Mouse (Mus musculus) hindbrain, embryonic 13.5 days (tissue): ENCODE measurements around the gene Ms4a4d. TPM values are rescaled to one million over a fixed set of nuclear protein-coding genes. Genes with fewer than 3 reads are reported as not detected.
"Not testable (repeated sequence)": the region's sequence is repeated elsewhere in the genome, so short reads cannot be mapped to it uniquely, and the experiment has no call there.

Experiments used
- ATAC-seq: fragments of 200-750 bp; cut with Nextera tagmentation; 2 replicates; pipeline ENCODE4 v1.8.0; 2017; ENCODE audit warnings: moderate TSS enrichment; ENCODE audit not compliant: low FRiP score
- H3K27ac ChIP-seq: fragments of 300-500 bp; sonication (generic); 2 replicates; pipeline ENCODE4 v1.5.1; 2015; ENCODE audit warnings: inconsistent platforms, mild to moderate bottlenecking, moderate library complexity
- H3K27me3 ChIP-seq: fragments of 300-500 bp; sonication (generic); 2 replicates; pipeline ENCODE4 v1.6.1; 2015; ENCODE audit warnings: mild to moderate bottlenecking, inconsistent platforms
- H3K36me3 ChIP-seq: fragments of 300-500 bp; sonication (generic); 2 replicates; pipeline ENCODE4 v1.6.1; 2015; ENCODE audit warnings: mild to moderate bottlenecking, inconsistent platforms
- H3K4me1 ChIP-seq: fragments of 300-500 bp; sonication (generic); replicated peaks from 2 replicates; pipeline ENCODE4 v1.6.1; 2015; ENCODE audit warnings: inconsistent platforms
- H3K4me2 ChIP-seq: fragments of 300-500 bp; sonication (generic); 2 replicates; pipeline ENCODE4 v1.6.1; 2015; ENCODE audit warnings: inconsistent platforms, mild to moderate bottlenecking, moderate library complexity
- H3K4me3 ChIP-seq: fragments of 300-500 bp; sonication (generic); 2 replicates; pipeline ENCODE4 v1.5.1; 2015; ENCODE audit warnings: mild to moderate bottlenecking, inconsistent platforms
- H3K9ac ChIP-seq: fragments of 300-500 bp; sonication (generic); 2 replicates; pipeline ENCODE4 v1.6.1; 2015; ENCODE audit warnings: mild to moderate bottlenecking, inconsistent platforms
- H3K9me3 ChIP-seq: fragments of 300-500 bp; sonication (generic); 2 replicates; pipeline ENCODE4 v1.6.1; 2016; ENCODE audit warnings: inconsistent platforms
- WGBS: fragments of 180-500 bp; shearing (Covaris S2); methylation state at CpG from one replicate; pipeline ENCODE4 v1.1.7; 2015; 5-methylcytosine and 5-hydroxymethylcytosine counted together
- polyA plus RNA-seq: library from polyadenylated mRNA; unstranded; fragments of >200 nt; fragmentation: Nextera tagmentation; extraction: Ambion mirVana; gene quantifications from 2 replicates; pipeline ENCODE4 v1.2.1, GENCODE M21; 2015

Gene Ms4a4d
- not detected in 2 replicates for polyA plus RNA-seq

DNA sequence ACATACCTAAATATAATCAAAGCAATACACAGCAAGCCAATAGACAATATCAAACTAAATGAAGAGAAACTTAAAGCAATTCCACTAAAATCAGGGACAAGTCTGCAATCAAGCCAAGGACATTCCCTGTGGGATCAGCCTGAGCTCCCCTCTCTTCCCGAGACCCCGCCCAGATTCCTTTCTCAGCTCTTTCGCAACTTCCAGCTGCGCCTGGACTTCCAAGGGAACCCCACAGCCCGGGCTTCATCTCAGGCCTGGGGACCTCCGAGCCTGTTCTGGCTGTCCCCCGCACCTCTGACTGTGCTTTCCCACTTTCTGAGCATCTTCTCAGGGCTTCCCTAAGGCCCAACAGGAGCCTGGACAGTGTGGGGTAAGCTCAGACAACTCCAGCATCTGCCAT is at the start of gene Ms4a4d:
Ms4a4d (plus strand) TSS at position 209 of the 400 bp plus-strand sequence.
- ATAC-seq: no peak
- H3K9me3 ChIP-seq: no peaks in the 10 kb centered on the region
- H3K4me3 ChIP-seq: no peak within 1 kb of the TSS
- no peak within 1 kb of the TSS for H3K9ac ChIP-seq
- no peaks in the 10 kb centered on the region for H3K27me3 ChIP-seq
- H3K4me2 ChIP-seq: no peak within 1 kb of the TSS
- H3K36me3 ChIP-seq: no peaks in the 10 kb centered on the region
- no peaks in the 10 kb centered on the region for H3K4me1 ChIP-seq
- H3K27ac ChIP-seq: no peak within 1 kb of the TSS
- 14% methylated on average over 7 of the region's 7 CpGs for WGBS

DNA sequence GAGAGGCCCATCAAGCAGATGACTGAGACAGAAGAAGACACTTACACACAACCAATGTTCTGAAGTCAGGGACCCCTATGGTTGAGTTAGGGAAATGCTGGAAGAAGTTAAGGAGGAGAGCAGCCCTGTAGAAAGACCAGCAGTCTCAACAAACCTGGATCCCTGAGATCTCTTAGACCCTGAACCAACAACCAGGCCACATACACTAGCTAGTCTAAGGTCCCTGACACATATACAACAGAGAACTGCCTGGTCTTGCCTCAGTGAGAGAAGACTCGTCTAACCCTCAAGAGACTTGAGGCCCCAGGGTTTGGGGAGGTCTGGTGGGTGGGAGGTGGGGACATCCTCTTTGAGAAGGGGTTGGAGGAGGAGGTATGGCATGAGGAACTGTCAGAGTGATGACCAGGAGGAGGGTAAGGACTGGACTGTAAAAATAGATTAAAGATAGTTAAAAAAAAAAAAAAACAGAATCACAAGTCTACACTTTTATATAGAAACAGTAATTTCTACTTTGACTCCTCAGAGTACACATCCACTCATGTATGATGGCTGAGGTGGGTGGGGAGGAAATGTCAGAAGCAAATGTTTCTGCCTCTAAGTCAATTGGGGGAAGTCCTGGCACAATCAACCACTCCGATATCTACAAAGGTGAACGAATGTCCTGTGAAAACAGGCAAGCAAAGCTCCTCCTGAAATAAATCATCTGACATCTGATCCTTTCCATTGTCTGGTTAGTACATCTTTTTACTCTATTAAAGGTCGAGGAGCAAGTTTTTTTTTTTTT is 45.0 kb upstream of the Ms4a4d start:
- Histone ChIP-seq H3K9ac (no peak overlapping the region), H3K36me3 (no peaks in the 10 kb centered on the region), H3K4me3 (no peak overlapping the region), H3K4me2 (no peak overlapping the region), H3K9me3 (no peaks in the 10 kb centered on the region), H3K4me1 (no peaks in the 10 kb centered on the region), H3K27me3 (no peaks in the 10 kb centered on the region), H3K27ac (no peak overlapping the region)
- no peak for ATAC-seq
- WGBS: 80% methylated on average over 4 of the region's 4 CpGs

DNA sequence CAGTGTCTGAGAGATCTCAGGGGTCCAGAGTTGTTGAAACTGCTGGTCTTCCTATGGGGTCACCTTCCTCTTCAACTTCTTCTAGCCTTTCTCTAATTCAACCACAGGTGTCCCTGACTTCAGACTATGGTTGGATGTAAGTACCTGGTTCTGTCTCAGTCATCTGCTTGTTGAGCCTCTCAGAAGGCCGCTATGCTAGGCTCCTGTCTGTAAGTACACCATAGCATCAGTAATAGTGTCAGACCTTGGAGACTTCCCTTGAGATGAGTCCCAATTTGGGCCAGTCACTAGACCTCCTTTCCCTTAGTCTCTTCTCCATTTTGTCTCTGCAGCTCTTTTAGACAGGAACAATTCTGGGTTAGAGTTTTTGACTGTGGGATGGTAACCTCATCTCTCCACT is 43.9 kb upstream of the Ms4a4d start:
- WGBS: 87% methylated on average over 1 of the region's 1 CpGs
- H3K4me3 ChIP-seq: no peak overlapping the region
- no peaks in the 10 kb centered on the region for H3K27me3 ChIP-seq
- no peak overlapping the region for H3K9ac ChIP-seq
- no peaks in the 10 kb centered on the region for H3K36me3 ChIP-seq
- H3K27ac ChIP-seq: no peak overlapping the region
- no peaks in the 10 kb centered on the region for H3K9me3 ChIP-seq
- no peaks in the 10 kb centered on the region for H3K4me1 ChIP-seq
- ATAC-seq: no peak
- H3K4me2 ChIP-seq: no peak overlapping the region

DNA sequence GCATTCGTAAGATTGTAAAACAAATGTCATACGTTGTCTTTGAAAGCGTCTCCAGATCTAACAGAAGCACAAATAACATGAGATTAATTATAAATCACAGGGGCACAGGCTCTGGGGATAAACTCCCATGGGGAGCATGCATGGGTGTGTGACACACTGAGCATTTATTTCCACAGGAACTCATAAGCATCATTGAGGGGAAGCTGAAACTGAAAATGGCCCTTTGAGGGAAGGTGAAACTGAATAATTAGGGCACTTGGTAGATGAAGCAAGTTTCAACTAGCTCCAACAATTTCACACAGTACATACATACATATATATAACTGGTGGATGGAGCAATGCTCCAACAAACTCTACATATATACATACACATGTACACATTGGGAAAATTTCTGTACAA is 42.1 kb upstream of the Ms4a4d start:
- H3K4me2 ChIP-seq: no peak overlapping the region
- no peak overlapping the region for H3K4me3 ChIP-seq
- H3K9me3 ChIP-seq: no peaks in the 10 kb centered on the region
- H3K27me3 ChIP-seq: no peaks in the 10 kb centered on the region
- no peak overlapping the region for H3K27ac ChIP-seq
- no peaks in the 10 kb centered on the region for H3K4me1 ChIP-seq
- WGBS: 85% methylated on average over 3 of the region's 3 CpGs
- no peak overlapping the region for H3K9ac ChIP-seq
- ATAC-seq: no peak
- no peaks in the 10 kb centered on the region for H3K36me3 ChIP-seq

DNA sequence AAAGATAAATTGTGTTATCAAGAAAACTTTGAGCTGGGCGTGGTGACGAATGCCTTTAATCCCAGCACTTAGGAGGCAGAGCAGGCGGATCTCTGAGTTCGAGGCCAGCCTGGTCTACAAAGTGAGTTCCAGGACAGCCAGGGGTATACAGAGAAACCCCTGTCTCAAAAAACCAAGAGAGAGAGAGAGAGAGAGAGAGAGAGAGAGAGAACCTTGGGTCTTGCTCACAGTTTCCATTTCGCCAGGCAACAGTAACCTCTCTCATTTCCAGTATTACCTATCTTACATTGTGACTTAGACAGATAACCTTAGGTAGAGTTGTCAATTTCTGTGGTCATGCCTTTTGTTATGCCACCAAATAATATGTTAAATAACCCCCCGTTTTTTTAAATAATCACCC is 40.2 kb upstream of the Ms4a4d start:
- H3K9ac ChIP-seq: no peak overlapping the region
- no peaks in the 10 kb centered on the region for H3K36me3 ChIP-seq
- WGBS: 89% methylated on average over 6 of the region's 6 CpGs

DNA sequence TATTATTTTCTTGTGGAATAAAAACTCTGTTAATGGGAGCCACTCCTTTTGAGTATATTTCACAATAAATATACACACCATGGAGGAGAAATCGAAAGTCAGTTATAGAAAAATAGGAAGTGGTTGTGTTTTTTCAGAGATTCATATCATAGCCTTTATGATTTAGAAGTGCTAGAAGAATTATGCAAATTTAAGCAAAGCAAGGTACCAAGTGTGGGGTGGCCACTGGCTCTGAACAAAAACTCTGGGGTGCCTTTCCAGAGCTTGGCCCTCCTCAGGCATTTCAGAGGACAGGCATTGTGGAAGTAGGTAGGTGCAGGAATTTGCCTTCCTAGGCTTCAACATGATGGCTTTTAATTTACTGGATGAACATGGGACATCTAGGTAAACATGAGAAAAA is 39.3 kb upstream of the Ms4a4d start:
- not testable (repeated sequence) for H3K9me3 ChIP-seq, H3K27me3 ChIP-seq, H3K9ac ChIP-seq, H3K27ac ChIP-seq, H3K4me1 ChIP-seq, ATAC-seq, H3K4me3 ChIP-seq, H3K4me2 ChIP-seq, H3K36me3 ChIP-seq
- 85% methylated on average over 1 of the region's 1 CpGs for WGBS

More for the DNA sequence above, 40.2 kb upstream of the Ms4a4d start:
- H3K4me2 ChIP-seq: no peak overlapping the region
- H3K4me3 ChIP-seq: no peak overlapping the region
- H3K27ac ChIP-seq: no peak overlapping the region
- H3K4me1 ChIP-seq: no peaks in the 10 kb centered on the region
- no peaks in the 10 kb centered on the region for H3K27me3 ChIP-seq
- H3K9me3 ChIP-seq: no peaks in the 10 kb centered on the region
- ATAC-seq: no peak

DNA sequence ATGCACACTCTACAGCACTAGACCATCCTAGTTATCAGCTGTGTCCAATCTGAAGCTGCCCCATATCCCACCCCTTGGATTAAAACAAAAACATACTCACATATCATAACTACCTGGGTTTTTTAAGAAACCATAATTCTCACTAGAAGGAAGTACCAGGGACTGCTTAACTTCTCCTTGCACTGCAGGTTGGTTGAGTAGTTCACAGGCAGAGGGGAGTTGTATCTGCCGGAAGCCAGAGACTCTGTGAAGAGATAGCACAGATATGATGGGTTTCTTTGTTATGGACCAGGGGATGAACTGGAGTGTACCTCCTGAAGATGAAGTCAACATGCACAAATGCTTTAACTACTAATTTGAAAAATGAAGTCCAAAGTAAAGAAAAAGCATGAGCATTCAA is 35.8 kb upstream of the Ms4a4d start:
- Histone ChIP-seq H3K4me1 (no peaks in the 10 kb centered on the region), H3K27me3 (no peaks in the 10 kb centered on the region), H3K36me3 (no peaks in the 10 kb centered on the region), H3K9ac (no peak overlapping the region), H3K4me3 (no peak overlapping the region), H3K9me3 (no peaks in the 10 kb centered on the region), H3K4me2 (no peak overlapping the region), H3K27ac (no peak overlapping the region)
- 93% methylated on average over 1 of the region's 1 CpGs for WGBS
- no peak for ATAC-seq

DNA sequence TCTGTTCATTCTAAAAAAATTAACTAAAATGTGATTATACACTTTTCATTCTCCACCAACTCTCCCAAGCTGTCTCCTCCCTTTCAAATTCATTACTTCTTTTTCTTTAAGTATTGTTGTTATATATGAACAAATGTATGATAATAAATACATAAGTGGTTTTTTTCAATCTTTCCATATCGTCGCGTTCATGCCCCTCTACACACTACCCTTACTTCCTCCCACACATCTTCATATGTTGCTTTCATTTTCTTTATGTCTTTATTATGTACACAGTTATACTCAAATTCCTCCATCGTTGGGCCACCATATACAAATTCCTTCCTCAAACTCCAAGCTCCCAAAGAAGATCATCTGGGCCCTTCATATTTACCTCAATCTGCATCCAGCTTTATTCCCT is 35.3 kb upstream of the Ms4a4d start:
- Histone ChIP-seq H3K27me3 (no peaks in the 10 kb centered on the region), H3K9me3 (no peaks in the 10 kb centered on the region), H3K4me1 (no peaks in the 10 kb centered on the region), H3K36me3 (no peaks in the 10 kb centered on the region), H3K27ac (no peak overlapping the region), H3K4me2 (no peak overlapping the region), H3K9ac (no peak overlapping the region), H3K4me3 (no peak overlapping the region)
- ATAC-seq: no peak
- WGBS: 90% methylated on average over 4 of the region's 4 CpGs

DNA sequence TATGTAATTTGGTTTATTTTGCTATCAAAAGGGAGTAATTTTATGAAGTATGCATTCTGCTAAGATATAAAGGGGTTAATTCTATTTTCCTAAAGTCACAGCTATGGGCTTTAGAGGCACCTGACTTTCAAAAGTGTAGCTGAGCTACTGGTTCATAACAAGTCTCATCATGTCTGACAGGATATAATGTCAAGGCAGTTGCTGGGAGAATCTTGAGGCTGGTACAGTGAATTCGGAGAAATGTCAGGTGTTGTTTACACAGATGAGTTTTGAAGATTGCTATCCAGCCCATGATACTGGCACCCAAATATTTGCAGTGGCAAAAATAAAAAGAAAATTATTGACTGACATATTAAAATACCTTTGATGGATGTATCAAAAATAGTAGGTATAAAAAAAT is 31.7 kb upstream of the Ms4a4d start:
- no peaks in the 10 kb centered on the region for H3K4me1 ChIP-seq
- H3K27me3 ChIP-seq: no peaks in the 10 kb centered on the region
- no peaks in the 10 kb centered on the region for H3K9me3 ChIP-seq
- no peak overlapping the region for H3K4me3 ChIP-seq
- H3K36me3 ChIP-seq: no peaks in the 10 kb centered on the region
- 95% methylated on average over 1 of the region's 1 CpGs for WGBS
- no peak overlapping the region for H3K27ac ChIP-seq
- no peak overlapping the region for H3K4me2 ChIP-seq
- no peak for ATAC-seq
- no peak overlapping the region for H3K9ac ChIP-seq

DNA sequence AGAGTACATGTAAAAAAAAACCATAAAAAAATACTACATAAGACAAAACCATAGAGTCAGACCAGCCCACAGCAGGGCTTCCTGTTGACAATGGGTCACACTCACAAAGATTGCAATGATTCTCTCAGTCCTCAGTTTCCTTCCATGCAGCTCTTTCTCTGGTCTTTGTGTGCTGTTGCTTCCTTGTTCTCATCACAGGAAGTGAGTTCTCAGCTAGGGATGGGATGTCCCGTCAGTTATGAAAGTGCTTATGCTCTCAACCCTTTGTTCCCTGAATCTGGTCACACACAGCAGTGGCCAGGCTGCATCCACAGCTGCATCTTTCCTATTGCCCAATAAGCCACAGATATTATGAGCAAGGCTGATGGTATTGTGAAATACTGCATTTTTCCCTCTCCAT is 23.1 kb upstream of the Ms4a4d start:
- Histone ChIP-seq H3K4me2 (no peak overlapping the region), H3K27ac (no peak overlapping the region), H3K27me3 (no peaks in the 10 kb centered on the region), H3K4me3 (no peak overlapping the region), H3K36me3 (no peaks in the 10 kb centered on the region), H3K9me3 (no peaks in the 10 kb centered on the region), H3K4me1 (no peaks in the 10 kb centered on the region), H3K9ac (no peak overlapping the region)
- 64% methylated on average over 1 of the region's 1 CpGs for WGBS
- ATAC-seq: no peak

DNA sequence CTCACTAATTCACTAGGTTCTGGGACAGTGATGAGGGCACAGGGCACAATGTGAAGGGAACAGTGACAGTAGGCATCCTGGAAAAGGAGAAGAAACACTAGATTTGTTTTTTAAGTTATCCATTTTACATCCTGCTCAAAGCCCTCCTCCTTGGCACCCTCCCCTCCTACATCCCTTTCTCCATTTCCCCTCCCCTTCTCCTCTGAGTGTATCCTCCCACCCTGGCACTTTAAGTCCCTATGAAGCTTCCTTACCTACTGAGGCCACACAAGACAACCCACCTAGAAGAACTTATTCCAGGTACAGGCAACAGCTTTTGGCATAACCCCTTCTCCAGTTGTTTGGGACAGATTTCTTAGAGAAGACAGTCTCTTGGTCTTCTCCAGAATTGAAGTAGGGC is 20.4 kb upstream of the Ms4a4d start, which contains the start of gene Ms4a6b:
Ms4a6b (plus strand) TSS at position 267 of the 400 bp plus-strand sequence.
- H3K4me2 ChIP-seq: no peak within 1 kb of the TSS
- H3K9me3 ChIP-seq: no peaks in the 10 kb centered on the region
- H3K27ac ChIP-seq: no peak within 1 kb of the TSS
- H3K4me3 ChIP-seq: no peak within 1 kb of the TSS
- no peak within 1 kb of the TSS for H3K9ac ChIP-seq
- H3K36me3 ChIP-seq: no peaks in the 10 kb centered on the region
- H3K4me1 ChIP-seq: no peaks in the 10 kb centered on the region
- H3K27me3 ChIP-seq: no peaks in the 10 kb centered on the region
- ATAC-seq: no peak

DNA sequence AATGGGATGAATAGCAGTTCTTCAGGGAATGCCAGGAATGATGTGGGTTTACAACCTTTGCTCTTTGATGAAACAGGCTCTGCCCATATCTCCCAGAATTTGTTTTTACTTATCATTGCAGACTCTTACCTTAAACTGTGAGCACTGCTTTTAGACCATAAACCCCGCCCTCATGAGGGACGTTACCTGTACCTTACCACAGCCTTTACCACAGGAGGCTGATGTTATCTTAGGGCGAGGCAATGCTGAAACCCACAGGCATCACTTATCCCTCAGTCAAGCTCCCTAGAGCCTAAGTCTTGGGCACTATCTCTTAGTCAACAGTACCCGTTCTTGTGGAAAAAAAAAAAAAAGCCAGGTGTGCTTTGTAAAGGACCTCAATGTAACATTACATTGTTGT is 19.8 kb upstream of the Ms4a4d start:
- Histone ChIP-seq H3K4me3 (no peak overlapping the region), H3K36me3 (no peaks in the 10 kb centered on the region), H3K9ac (no peak overlapping the region), H3K4me1 (no peaks in the 10 kb centered on the region), H3K9me3 (no peaks in the 10 kb centered on the region), H3K27me3 (no peaks in the 10 kb centered on the region), H3K27ac (no peak overlapping the region), H3K4me2 (no peak overlapping the region)
- no peak for ATAC-seq
- WGBS: 84% methylated on average over 4 of the region's 4 CpGs

DNA sequence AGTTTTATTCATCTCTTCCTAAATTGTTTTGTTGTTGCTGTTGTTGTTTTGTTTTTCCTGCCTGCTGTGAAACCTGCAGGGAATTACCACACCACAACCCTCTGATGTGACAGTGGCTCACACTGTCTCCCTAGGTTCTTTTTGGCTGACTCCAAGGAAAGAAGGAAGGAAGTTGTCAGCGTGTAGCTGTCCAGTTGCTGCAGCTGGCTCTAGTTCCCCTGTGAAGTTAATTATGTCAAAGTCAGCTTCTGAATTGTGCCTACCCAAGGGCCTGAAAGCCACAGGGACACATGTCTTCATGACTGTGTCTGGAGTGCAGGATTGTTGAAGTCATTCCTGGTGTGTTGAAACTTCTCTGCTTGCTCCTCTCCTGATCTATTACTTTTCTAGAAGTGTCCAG is 19.2 kb upstream of the Ms4a4d start:
- H3K27me3 ChIP-seq, H3K27ac ChIP-seq, H3K36me3 ChIP-seq, H3K9ac ChIP-seq, H3K9me3 ChIP-seq, H3K4me2 ChIP-seq, H3K4me1 ChIP-seq, ATAC-seq, H3K4me3 ChIP-seq: not testable (repeated sequence)
- WGBS: 68% methylated on average over 1 of the region's 1 CpGs
